Mouse (Mus musculus) olfactory bulb, adult 2 months (tissue): ENCODE measurements around the gene Kcnt2.

Experiments used
- CTCF ChIP-seq: fragments of 200-500 bp; IDR thresholded peaks from 2 replicates; pipeline ENCODE4 v1.5.1; 2012; ENCODE audit warnings: low read depth, mild to moderate bottlenecking, low read length, moderate library complexity; ENCODE audit not compliant: insufficient read depth
- POLR2A ChIP-seq: fragments of 200-500 bp; IDR thresholded peaks from 2 replicates; pipeline ENCODE4 v1.6.1; 2012; ENCODE audit warnings: mild to moderate bottlenecking, low read depth, low read length, moderate library complexity; ENCODE audit not compliant: insufficient read depth

- no peak for TF ChIP-seq CTCF
- TF ChIP-seq POLR2A: no peak
Observed at GRCm38 (mm10) chr1:140608765-140609297, 362.9 kb downstream of the Kcnt2 start.
